Mouse (Mus musculus): ENCODE results near the gene Gm21188. TPM values are rescaled to one million over a fixed set of nuclear protein-coding genes. Genes with fewer than 3 reads are reported as not detected.
A peak's percentile ranks its signal among the peaks of the same experiment; 100 is the strongest.
"Not testable (repeated sequence)": the region's sequence is repeated elsewhere in the genome, so short reads cannot be mapped to it uniquely, and the experiment has no call there.

Gene Gm21188
- total RNA-seq (2021): under 1 TPM; 0.14 to 0.25 TPM
- long read RNA-seq, experiment 1: 0 reads
- long read RNA-seq, experiment 2: 0 reads

GRCm38 (mm10) chr13:120052085-120052484, at the start of gene Gm21188:
Gene Gm21188 (minus strand): TSS chr13:120052194.
- not testable (repeated sequence) for DNase-seq (ENCODE audit: low spot score)

DNA sequence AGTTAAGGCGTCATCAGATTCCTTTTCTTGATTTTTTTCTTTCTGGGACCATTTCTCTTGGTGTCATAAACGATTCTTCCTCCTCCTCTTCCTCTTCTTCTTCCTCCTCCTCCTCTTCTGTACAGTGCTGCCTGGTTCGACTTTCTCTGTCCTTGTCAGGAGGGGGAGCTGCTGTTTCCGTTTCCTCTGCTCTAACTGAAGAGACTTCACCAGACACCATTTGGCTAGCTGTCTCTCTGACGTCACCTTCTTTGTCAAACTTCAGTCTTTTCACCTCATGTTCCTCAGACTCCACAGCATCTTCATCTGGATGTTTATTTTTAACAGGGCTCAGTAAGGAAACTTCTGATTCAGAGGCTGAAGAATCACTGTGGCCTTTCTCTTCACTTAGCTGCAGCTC, 47.3 kb upstream of the Gm21188 start:
- DNase-seq (ENCODE audit: low spot score): not testable (repeated sequence)

GRCm38 (mm10) chr13:120096938-120097256, 44.9 kb upstream of the Gm21188 start:
- DNase-seq (ENCODE audit: low spot score): not testable (repeated sequence)

- not testable (repeated sequence) for DNase-seq (ENCODE audit: low spot score)
Measured at GRCm38 (mm10) chr13:120096241-120096937, 44.4 kb upstream of the Gm21188 start.

DNA sequence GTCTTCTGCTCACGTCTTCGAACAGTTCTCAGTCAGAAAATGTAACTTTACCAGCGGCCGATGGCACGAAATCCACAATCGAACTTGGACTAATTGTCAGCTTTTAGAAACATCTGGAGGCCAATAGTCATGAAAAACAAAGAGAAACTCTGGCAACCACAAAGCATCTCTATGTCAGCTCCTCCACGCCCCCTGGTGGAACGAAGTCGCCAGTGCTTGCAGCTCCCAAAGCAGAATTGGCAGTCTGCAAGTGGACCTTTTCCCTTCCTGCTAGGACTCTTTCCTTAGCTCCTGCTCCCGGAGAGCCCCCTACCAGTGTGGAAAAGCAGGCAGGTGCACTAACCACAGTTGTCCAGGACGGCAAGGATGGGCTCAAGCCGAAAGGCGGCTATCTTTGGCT, 41.0 kb upstream of the Gm21188 start:
- not testable (repeated sequence) for DNase-seq (ENCODE audit: low spot score)

- DNase-seq (ENCODE audit: low spot score): not testable (repeated sequence)
Measured at GRCm38 (mm10) chr13:120079644-120080043, 27.6 kb upstream of the Gm21188 start.

- not testable (repeated sequence) for DNase-seq (ENCODE audit: low spot score)
Measured at GRCm38 (mm10) chr13:120070878-120071277, 18.9 kb upstream of the Gm21188 start.

DNA sequence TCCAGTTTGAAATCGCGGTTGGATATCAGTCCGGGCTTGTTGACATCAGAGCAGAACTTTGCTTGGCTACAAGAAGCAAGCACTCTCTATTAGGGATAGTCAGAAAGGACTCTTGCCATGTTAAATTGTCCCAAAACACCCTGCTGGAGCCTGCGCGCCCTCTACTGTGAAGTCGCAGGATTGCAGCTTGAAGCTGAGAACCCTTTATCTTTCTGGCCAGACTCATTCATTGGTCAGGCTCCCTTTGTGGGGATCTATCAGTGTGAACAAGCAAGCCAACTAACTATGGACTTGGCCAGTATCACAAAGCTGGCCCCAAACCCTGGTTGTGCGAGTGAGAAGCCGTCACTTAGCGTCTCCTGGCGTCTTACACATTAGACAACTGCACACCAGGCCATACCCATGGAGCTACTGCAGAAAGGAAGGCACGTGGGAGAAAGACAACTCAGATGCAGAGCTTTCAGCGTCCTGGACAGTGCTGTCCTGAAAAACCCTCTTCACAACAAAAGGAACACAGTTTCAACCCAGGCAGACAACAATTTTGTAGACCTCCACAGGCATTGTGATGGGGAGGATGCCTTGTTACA, 18.1 kb upstream of the Gm21188 start:
- DNase-seq (ENCODE audit: low spot score): not testable (repeated sequence)

DNA sequence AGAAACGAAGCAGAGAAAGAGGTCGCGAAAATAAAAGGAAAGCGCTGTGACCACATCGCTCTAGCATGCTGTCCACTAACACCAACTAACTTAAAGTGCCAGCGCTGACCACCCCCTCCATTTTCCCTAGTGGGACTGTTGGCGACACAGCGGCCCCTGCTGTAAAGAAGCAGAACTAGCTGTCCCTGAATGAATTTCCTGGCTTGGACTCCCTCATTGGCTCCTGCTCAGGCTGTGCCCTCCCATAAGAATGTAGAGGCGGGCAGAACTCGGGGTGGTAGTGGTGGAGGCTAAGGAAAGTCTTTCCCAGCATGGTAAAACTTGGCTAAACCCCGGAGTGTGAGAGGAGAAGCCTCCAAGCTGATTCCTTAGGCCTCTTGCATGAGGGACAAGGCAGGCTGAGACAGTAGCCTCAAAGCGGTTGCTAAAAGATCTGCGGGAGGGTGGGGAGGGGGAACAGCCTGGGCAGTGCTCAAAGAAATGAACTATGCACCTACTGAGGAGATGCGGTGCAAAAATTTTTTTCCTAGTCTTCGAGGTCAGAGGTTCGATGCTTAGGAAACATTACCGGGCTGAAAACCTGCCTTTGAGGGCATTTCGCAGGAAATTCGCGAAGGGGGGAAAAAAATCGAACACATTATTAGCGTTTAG, 11.6 kb upstream of the Gm21188 start:
- DNase-seq (ENCODE audit: low spot score): not testable (repeated sequence)

DNA sequence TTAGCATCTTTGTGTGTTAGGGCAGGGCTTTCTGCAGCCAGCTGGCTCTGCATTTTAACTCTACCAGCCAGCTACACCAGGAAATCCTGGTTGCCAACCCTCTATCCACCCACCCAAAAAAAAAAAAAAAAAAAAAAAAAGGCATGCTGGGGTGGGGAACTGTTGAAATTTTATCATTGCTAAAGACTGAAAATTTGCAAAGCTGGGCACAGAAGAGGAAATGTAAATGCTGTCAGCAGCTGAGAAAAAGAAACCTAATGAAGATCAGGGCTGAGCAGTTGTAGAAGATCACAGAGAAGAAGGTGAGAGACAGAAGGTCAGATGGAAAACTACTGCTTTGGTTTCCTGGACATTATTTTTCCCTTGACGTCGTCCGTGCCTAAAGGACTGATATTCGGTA, 10.9 kb upstream of the Gm21188 start:
- not testable (repeated sequence) for DNase-seq (ENCODE audit: low spot score)

DNA sequence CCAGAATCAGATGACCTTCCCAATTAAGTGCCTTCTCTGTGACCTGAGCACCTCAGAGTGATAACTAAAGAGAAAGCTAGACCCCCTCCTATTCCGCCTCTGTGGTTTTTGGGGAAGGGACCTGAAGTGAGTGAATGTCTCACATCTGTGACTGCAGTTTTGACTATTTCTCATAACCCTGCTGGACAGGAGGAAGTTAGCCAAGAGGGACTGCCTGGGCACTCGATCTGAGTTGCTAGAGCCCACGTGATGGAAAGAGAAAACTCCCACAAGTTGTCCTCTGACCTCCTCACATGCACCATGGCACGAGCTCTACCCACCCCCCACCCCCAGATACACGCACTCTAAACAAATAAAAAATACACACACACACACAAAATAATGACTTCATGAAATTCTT, 3.4 kb downstream of the Gm21188 start:
- DNase-seq (ENCODE audit: low spot score): not testable (repeated sequence)

DNA sequence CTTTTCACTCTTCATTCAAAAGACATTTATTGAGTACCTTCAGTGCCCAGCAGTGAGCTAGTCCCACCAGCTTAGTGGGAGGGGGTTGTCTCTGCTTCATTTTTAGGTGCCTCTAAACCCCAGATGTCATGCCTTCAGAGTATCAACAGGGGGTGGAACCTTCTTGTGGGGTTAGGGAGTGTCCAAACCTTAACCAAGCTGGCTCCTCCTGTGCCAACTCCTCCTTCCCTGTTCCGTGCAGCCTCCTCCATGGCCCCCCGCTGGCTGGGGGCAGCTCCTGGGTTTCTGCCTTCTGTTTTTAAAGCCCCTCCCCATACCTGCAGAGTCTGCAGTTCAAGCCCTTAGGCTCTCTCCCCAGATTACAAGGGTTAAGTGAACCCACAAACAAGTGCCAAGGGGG, 3.8 kb downstream of the Gm21188 start:
- DNase-seq (ENCODE audit: low spot score): not testable (repeated sequence)

DNA sequence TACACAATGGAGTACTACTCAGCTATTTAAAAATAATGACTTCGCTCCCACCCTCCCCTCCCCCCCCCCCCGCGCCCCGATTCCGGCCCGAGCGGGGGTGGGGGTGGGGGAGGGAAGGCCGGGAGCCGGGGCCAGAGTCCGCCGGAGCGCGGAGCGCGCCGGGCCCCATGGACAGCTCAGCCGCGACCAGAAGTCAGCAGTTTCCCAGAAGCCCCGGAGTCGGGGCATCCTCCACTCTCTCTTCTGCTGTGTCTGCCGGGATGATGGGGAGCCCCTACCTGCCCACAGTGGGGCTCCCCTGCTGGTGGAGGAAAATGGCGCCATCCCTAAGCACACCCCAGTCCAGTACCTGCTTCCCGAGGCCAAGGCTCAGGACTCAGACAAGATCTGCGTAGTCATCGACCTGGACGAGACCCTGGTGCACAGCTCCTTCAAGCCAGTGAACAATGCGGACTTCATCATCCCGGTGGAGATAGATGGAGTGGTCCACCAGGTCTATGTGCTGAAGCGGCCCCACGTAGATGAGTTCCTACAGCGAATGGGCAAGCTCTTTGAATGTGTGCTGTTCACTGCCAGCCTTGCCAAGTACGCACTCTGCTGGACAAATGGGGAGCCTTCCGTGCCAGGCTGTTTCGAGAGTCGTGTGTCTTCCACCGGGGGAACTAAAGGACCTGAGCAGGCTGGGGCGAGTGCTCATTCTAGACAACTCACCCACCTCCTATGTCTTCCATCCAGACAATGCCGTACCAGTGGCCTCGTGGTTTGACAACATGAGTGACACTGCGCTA, 5.4 kb downstream of the Gm21188 start:
- DNase-seq (ENCODE audit: low spot score): not testable (repeated sequence)

GRCm38 (mm10) chr13:120041145-120041544, 10.8 kb downstream of the Gm21188 start:
- DNase-seq (ENCODE audit: low spot score): not testable (repeated sequence)

DNA sequence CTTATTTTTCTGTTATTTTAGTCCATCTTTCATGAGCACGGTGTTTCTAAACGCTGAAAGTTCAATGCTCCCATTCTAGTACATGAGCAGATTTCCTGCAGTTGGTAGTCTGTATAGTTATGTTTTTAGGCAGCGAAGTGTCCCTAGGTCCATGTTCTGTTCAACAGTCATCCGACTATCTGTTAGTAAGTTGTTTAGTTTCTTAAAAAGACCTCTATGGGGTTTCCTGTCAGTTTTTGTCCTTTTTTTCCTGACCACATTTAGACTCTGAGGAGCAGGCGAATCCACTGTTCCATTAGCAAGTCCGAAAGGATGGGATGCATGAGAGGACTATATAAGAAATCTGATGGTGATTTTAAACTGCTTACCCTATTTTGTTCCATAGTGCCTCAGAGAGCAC, 14.1 kb downstream of the Gm21188 start:
- not testable (repeated sequence) for DNase-seq (ENCODE audit: low spot score)

DNA sequence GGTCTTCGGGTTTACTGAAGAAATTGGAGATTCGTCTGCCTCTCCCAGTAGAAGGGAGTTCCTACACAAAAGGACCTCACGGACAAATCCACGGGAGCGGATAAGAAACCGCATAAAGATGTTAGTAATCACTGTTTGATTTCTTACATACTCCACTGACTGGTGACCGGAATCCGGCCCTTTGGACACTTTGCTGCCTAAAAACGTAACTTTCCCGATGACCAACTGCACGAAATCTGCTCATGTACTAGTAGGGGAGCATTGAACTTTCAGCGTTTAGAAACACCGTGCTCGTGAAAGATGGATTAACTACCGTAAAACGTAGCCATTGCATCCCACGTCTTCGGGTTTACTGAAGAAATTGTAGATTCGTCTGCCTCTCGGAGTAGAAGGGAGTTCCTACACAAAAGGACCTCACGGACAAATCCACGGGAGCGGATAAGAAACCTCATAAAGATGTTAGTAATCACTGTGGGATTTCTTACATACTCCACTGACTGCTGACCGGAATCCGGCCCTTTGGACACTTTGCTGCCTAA, 15.3 kb downstream of the Gm21188 start:
- DNase-seq (ENCODE audit: low spot score): not testable (repeated sequence)

- DNase-seq (ENCODE audit: low spot score): not testable (repeated sequence)
Measured at GRCm38 (mm10) chr13:120035151-120035550, 16.8 kb downstream of the Gm21188 start.

DNA sequence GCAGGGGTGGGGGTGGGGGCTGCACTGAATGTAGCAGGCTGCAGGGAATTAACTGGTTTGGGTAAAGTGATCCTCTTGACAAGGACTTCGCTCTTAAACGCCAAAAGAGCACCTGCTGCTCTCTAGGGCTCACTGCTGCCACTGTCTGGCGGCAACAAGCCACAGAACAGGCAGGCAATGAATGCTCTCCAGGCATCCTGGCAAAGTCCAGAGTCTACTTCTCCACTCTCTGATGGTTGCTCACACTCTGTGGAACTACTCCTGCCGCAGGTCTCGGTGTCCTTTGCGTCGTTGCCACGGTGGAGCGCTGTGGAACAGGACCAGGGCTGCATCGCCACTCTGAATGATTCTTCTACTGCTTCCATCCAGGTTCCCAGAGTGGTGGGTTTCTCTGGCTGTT, 17.4 kb downstream of the Gm21188 start:
- not testable (repeated sequence) for DNase-seq (ENCODE audit: low spot score)

DNA sequence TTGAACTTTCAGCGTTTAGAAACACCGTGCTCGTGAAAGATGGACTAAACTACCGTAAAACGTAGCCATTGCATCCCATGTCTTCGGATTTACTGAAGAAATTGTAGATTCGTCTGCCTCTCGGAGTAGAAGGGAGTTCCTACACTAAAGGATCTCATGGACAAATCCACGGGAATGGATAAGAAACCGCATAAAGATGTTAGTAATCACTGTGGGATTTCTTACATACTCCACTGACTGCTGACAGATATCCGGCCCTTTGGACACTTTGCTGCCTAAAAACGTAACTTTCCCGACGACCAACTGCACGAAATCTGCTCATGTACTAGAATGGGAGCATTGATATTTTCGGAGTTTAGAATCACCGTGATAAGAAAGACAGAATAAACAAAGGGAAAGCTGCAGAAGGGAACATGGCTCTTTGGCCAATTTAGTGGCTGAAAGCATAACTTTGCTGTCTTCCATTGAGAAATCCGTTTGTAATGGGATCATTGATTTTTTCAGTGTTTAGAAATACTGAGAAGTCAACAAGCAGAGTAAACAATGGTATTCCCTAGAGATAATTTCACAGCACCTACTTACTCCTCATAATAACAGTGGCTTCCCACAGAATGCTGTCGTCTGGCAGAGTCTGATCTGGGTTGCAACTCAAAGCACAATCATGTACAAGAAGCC, 18.3 kb downstream of the Gm21188 start:
- peak; percentile 27 for DNase-seq (ENCODE audit: low spot score)

GRCm38 (mm10) chr13:120031676-120032075, 20.3 kb downstream of the Gm21188 start:
- peak; percentile 15 for DNase-seq (ENCODE audit: low spot score)

- not testable (repeated sequence) for DNase-seq (ENCODE audit: low spot score)
Measured at GRCm38 (mm10) chr13:120027368-120027767, 24.6 kb downstream of the Gm21188 start.
